Mouse (Mus musculus): ENCODE measurements around the gene Mfsd14a.

GRCm38 (mm10) chr3:116637693-116638476 is 24.6 kb downstream of the Mfsd14a start:
- no peak for TF ChIP-seq POLR2A (IDR thresholded peaks at IDR 0.05; ENCODE audit: low read depth, low read length)
- TF ChIP-seq CTCF (IDR thresholded peaks at IDR 0.05; ENCODE audit: extremely low read depth, insufficient read depth, insufficient read length, insufficient replicate concordance): no peak
